Mouse (Mus musculus) cortical plate, adult 2 months (tissue): Measurements from ENCODE around the gene Zbtb38.

Experiments
- CTCF ChIP-seq: fragments of 200-500 bp; IDR thresholded peaks from 2 replicates; pipeline ENCODE4 v1.5.1; 2011; ENCODE audit warnings: mild to moderate bottlenecking, control low read depth, low read length; ENCODE audit not compliant: insufficient read depth; ENCODE audit errors: extremely low read depth
- POLR2A ChIP-seq: fragments of 200-500 bp; IDR thresholded peaks from 2 replicates; pipeline ENCODE4 v1.6.1; 2011; ENCODE audit warnings: mild to moderate bottlenecking, low read length, control low read depth; ENCODE audit not compliant: insufficient read depth; ENCODE audit errors: extremely low read depth

GRCm38 (mm10) chr9:96783258-96783657, 30.6 kb upstream of the Zbtb38 start:
- no peak for TF ChIP-seq CTCF
- no peak for TF ChIP-seq POLR2A
